Mouse (Mus musculus): ENCODE measurements around the gene Mrpl43. TPM values are rescaled to one million over a fixed set of nuclear protein-coding genes. Genes with fewer than 3 reads are reported as not detected.

Gene Mrpl43
- polyA plus RNA-seq, 1 experiment = 68.3 TPM

DNA sequence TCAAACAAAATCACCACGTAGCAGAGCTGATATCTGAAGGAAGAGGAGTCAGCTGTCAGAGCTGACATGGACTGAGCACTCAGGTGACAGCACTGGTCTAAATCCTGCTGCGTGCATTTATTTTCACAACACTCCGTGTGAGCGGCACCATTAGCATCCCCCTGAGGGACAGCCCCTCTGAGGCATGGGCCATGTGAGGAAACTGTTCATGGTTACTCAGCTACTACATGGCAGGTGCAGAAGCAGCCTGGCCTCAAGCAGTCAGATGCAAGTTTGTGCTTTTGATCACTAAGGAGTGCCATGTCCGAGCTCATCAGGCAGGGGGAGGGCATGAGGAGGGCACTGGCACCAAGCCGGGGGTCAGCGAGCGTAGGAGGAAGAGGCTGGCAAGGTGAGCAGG lies 6.6 kb downstream of the Mrpl43 start:
- TF ChIP-seq POLR2A (IDR thresholded peaks at IDR 0.05; ENCODE audit: extremely low read depth, insufficient read depth, low read length) (no peak), CTCF (IDR thresholded peaks at IDR 0.05; ENCODE audit: extremely low read depth, insufficient read depth, low read length) (no peak)
- Histone ChIP-seq H3K4me3 (ENCODE audit: insufficient read depth, low read length) (no peak overlapping the region), H3K4me1 (ENCODE audit: control insufficient read depth, insufficient read depth, low read length) (no peaks in the 10 kb centered on the region), H3K27ac (ENCODE audit: insufficient read depth, low read length) (no peak overlapping the region)

- no peak overlapping the region for H3K27ac ChIP-seq (ENCODE audit: insufficient read depth, low read length)
- TF ChIP-seq CTCF (IDR thresholded peaks at IDR 0.05; ENCODE audit: extremely low read depth, insufficient read depth, low read length) = no peak
- TF ChIP-seq POLR2A (IDR thresholded peaks at IDR 0.05; ENCODE audit: extremely low read depth, insufficient read depth, low read length) = no peak
- H3K4me1 ChIP-seq (ENCODE audit: control insufficient read depth, insufficient read depth, low read length) = no peaks in the 10 kb centered on the region
- no peak overlapping the region for H3K4me3 ChIP-seq (ENCODE audit: insufficient read depth, low read length)
Measured at GRCm38 (mm10) chr19:44997786-44998185, 8.5 kb downstream of the Mrpl43 start.

DNA sequence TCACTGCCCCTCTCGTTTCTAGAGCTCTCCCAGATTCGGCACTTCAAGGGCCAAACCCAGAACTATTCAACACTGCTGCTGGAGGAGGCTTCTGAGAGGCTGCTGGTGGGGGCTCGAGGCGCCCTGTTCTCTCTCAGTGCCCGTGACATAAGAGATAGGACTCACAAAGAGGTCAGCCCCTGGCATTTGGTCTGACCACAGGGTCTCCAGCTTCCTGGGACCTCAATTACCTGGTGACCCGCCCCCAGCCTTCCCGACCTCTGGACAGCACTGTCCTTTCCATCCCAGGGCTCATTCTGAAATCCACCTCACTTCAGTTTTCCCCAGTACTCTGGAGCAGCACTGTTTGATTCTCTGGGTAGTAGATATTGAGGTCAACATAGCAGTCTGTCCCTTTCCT lies 13.5 kb downstream of the Mrpl43 start:
- Histone ChIP-seq H3K27ac (ENCODE audit: insufficient read depth, low read length) (no peak overlapping the region), H3K4me1 (ENCODE audit: control insufficient read depth, insufficient read depth, low read length) (peaks cover 5% of the 10 kb centered on the region; the same call in 1 of the 2 replicates), H3K4me3 (ENCODE audit: insufficient read depth, low read length) (no peak overlapping the region)
- TF ChIP-seq CTCF (IDR thresholded peaks at IDR 0.05; ENCODE audit: extremely low read depth, insufficient read depth, low read length) (no peak), POLR2A (IDR thresholded peaks at IDR 0.05; ENCODE audit: extremely low read depth, insufficient read depth, low read length) (no peak)

DNA sequence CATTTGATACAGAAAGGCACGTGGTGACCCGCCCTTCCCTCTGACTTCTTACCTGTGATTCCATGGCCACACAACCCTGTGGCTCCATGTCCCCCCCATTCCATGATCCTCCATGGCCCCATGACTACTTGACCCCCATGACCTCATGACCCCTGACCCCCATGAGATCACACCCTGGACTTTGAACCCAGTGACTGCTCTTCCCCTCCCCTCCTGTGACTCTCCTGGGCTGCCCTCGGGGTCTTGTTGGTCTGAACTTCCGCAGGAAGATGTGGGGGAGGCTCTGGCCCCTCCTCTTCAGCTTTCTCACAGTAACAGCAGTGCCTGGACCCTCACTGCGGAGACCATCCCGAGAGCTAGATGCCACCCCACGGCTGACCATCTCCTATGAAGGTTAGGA lies 14.0 kb downstream of the Mrpl43 start:
- peaks cover 5% of the 10 kb centered on the region; the same call in 1 of the 2 replicates for H3K4me1 ChIP-seq (ENCODE audit: control insufficient read depth, insufficient read depth, low read length)
- no peak overlapping the region for H3K27ac ChIP-seq (ENCODE audit: insufficient read depth, low read length)
- no peak for TF ChIP-seq POLR2A (IDR thresholded peaks at IDR 0.05; ENCODE audit: extremely low read depth, insufficient read depth, low read length)
- no peak for TF ChIP-seq CTCF (IDR thresholded peaks at IDR 0.05; ENCODE audit: extremely low read depth, insufficient read depth, low read length)
- H3K4me3 ChIP-seq (ENCODE audit: insufficient read depth, low read length) = no peak overlapping the region

- Histone ChIP-seq H3K4me3 (ENCODE audit: insufficient read depth, low read length) (no peak overlapping the region), H3K27ac (ENCODE audit: insufficient read depth, low read length) (no peak overlapping the region), H3K4me1 (ENCODE audit: control insufficient read depth, insufficient read depth, low read length) (peaks cover 5% of the 10 kb centered on the region; the same call in 1 of the 2 replicates)
- TF ChIP-seq POLR2A (IDR thresholded peaks at IDR 0.05; ENCODE audit: extremely low read depth, insufficient read depth, low read length) (no peak), CTCF (IDR thresholded peaks at IDR 0.05; ENCODE audit: extremely low read depth, insufficient read depth, low read length) (no peak)
Measured at GRCm38 (mm10) chr19:44991031-44991430, 15.2 kb downstream of the Mrpl43 start.

DNA sequence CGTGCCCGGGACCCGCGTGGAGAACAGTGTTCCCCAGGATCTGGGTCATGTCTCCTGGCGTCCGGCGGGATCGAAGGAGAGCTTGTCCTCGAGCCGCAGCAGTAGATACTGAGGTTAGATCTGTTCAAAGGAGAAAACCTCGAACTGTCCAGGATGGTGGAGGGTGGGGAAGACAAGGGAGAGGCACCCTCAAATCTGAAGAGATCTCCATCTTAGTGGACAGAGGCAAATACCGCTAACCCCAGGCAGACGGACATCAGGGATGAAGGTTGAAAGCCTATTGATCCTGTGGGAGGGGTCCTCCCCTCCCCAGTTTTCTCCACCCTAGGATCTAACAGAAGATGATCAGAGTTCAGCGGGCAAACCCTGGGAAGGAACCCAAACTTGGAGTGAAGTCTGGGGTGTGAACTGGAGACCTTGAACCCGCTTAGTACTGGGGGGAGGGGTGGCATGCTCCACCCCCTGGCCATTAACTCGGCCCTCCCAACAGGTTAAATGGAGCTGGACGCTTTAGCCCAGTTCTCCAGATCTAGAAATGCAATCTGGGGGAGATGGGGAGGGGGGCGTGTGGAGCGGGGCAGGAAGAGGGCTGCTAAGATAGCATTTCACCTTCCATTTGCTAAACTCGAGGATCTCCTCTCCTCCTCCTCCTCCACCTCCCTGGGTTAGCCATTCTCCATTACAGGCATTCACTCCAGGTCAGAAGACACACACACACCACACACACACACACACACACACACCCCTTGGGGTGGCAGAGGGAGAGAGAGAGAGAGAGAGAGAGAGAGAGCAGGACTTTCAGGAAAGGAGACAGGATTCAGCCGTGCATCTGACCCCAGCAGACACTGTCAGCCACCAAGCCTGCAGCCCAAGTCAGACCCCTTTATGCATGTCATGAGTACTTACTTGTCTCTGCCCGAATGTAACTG lies 16.4 kb downstream of the Mrpl43 start:
- Histone ChIP-seq H3K4me3 (ENCODE audit: insufficient read depth, low read length) (peak overlapping the region; percentile 59), H3K4me1 (ENCODE audit: control insufficient read depth, insufficient read depth, low read length) (peaks cover 5% of the 10 kb centered on the region; the same call in 1 of the 2 replicates), H3K27ac (ENCODE audit: insufficient read depth, low read length) (no peak overlapping the region)
- TF ChIP-seq CTCF (IDR thresholded peaks at IDR 0.05; ENCODE audit: extremely low read depth, insufficient read depth, low read length) = no peak
- TF ChIP-seq POLR2A (IDR thresholded peaks at IDR 0.05; ENCODE audit: extremely low read depth, insufficient read depth, low read length) = no peak

DNA sequence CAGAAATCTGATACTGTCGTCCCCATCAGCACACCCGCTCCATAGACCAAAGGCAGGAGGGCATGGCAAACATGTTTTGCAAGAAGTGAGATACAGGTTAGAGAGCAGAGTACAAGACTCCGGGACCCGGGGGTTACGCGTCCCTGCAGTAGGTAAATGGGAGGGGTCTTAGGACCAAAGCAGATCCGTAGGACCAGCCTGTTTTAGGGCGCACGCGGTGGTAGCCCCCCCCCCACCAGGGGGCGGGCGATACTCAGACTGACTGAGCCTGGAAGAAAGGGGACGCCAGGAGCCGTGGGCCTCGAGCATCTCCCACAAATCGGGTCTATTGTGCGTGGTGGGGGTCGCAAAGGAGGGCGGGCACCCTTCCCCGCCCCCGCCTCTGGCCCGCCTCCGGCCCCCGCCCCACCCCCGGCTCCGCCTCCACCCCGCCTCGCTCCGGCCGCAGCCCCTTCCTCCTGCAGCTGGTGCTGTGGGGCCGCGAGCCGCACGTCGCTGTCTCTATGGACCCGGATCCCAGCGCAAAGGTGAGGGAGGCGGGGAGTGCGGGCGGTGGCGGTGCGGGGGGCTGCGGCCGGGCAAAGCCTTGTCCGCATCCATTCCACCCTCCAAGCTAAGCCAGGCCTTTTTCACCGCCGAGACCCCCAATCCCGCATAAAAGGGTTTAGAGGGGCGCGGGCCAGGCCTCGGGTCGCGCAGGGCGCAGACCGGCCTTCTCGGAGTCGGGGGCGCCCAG lies 17.2 kb downstream of the Mrpl43 start, which contains the start of gene Sema4g:
Gene Sema4g (plus strand): TSS at position 271 of the 736 bp plus-strand sequence.
- Histone ChIP-seq H3K4me3 (ENCODE audit: insufficient read depth, low read length) (peak within 1 kb of the TSS; percentile 59), H3K27ac (ENCODE audit: insufficient read depth, low read length) (no peak within 1 kb of the TSS), H3K4me1 (ENCODE audit: control insufficient read depth, insufficient read depth, low read length) (peaks cover 5% of the 10 kb centered on the region; the same call in 1 of the 2 replicates)
- TF ChIP-seq CTCF (IDR thresholded peaks at IDR 0.05; ENCODE audit: extremely low read depth, insufficient read depth, low read length) (no peak), POLR2A (IDR thresholded peaks at IDR 0.05; ENCODE audit: extremely low read depth, insufficient read depth, low read length) (no peak)

- Histone ChIP-seq H3K4me1 (ENCODE audit: control insufficient read depth, insufficient read depth, low read length) (peaks cover 5% of the 10 kb centered on the region; the same call in 1 of the 2 replicates), H3K4me3 (ENCODE audit: insufficient read depth, low read length) (peak overlapping the region; percentile 59), H3K27ac (ENCODE audit: insufficient read depth, low read length) (no peak overlapping the region)
- TF ChIP-seq POLR2A (IDR thresholded peaks at IDR 0.05; ENCODE audit: extremely low read depth, insufficient read depth, low read length) = no peak
- no peak for TF ChIP-seq CTCF (IDR thresholded peaks at IDR 0.05; ENCODE audit: extremely low read depth, insufficient read depth, low read length)
Measured at GRCm38 (mm10) chr19:44988321-44988720, 17.9 kb downstream of the Mrpl43 start.

- TF ChIP-seq POLR2A (IDR thresholded peaks at IDR 0.05; ENCODE audit: extremely low read depth, insufficient read depth, low read length) (no peak), CTCF (IDR thresholded peaks at IDR 0.05; ENCODE audit: extremely low read depth, insufficient read depth, low read length) (no peak)
- Histone ChIP-seq H3K4me1 (ENCODE audit: control insufficient read depth, insufficient read depth, low read length) (peaks cover 5% of the 10 kb centered on the region; the same call in 1 of the 2 replicates), H3K4me3 (ENCODE audit: insufficient read depth, low read length) (no peak overlapping the region), H3K27ac (ENCODE audit: insufficient read depth, low read length) (no peak overlapping the region)
Measured at GRCm38 (mm10) chr19:44987851-44988250, 18.4 kb downstream of the Mrpl43 start.
